Mouse (Mus musculus): Measurements from ENCODE around the gene Ccdc191. TPM values are rescaled to one million over a fixed set of nuclear protein-coding genes. Genes with fewer than 3 reads are reported as not detected.

Gene Ccdc191
- total RNA-seq, 2 experiments from 2014 or later = 1.4 to 5.8 TPM

DNA sequence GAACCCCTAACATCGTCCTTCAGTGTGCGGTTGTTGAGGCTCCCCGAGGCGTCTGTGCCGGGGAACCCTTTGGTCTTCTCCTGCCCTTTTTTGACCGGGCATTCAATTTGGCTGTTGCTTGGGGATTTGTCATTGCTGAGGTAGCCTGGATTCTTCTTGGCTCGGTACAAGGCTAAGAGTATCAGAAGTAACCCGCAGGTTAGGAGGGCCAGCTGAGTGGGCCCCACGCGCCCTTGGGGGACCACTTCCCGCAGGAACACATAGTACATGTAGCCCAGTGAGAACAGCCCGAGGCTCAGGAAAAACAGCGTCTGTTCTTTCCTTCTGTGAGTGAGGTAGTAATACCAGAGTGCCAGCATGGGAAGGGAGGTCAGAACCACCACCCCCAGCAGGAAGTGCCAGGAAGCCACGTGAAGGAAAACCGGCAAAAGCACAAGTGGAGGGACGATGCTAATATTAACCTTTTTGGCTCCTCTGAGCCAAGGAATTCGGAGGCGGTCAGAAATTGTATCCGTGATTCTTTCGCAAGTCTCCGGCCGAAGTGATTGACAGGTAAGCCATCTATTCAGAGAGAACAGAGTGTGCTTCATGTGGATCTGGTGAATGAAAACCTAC is 84.1 kb downstream of the Ccdc191 start:
- no peak for ATAC-seq (replicated peaks; ENCODE audit: low FRiP score, poor library complexity, severe bottlenecking)

DNA sequence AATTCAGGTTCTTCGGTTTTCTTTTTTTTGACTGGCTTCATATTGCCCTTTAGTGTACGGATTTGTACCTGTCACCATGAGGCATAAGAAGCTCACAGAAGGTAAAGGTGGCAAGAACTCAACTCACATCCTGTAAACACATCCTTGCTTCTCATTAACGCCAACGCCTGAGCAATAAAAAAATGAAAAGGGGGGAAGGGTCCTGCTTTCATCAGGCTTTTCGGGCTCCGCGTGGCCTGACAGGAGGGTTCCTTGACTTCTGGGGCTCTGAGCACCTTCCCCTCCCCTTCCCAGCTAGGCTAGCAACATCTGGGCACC is 89.4 kb downstream of the Ccdc191 start:
- ATAC-seq (replicated peaks; ENCODE audit: low FRiP score, poor library complexity, severe bottlenecking) = no peak

DNA sequence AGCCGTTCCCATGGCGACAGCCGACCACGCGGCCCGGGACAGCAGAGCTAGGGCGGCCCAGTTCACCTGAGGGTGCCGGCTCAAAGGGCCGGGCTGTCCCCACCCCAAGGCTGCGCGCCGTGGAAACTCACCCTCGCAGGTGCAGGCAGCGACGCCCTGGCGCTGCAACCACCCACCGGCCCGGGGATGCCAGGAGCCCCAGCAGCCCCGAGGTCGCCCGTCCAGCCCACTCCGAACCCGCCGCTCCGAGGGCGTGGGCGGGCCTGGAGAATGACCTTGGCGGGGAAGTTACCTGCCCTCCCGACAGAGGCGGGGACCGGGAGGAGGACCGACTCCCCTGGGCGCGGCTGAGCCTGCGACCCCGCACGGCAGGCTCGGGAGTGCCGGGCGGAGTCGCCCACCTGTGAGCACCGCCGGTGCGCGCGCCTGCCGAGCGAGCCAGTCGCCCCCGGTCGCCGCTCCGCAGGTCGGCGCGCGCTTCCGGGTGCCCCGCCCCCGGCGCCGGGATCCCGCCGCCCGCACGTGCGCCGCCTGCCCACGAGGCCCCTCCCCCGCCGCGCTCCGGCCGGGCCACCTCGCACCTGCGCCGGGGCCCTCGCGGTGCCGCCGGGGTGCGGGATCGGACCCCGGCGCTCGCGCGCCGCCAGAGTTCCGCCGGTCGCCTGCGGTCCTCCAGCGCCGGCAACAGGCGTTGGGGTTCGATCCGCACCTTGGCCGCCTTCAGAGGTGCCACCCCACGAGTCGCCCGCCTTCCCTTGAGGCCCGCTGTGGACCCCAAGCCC is 89.9 kb downstream of the Ccdc191 start, which contains the start of gene Zdhhc23:
Zdhhc23 (minus strand) TSS at position 464 of the 782 bp plus-strand sequence.
- no peak for ATAC-seq (replicated peaks; ENCODE audit: low FRiP score, poor library complexity, severe bottlenecking)

DNA sequence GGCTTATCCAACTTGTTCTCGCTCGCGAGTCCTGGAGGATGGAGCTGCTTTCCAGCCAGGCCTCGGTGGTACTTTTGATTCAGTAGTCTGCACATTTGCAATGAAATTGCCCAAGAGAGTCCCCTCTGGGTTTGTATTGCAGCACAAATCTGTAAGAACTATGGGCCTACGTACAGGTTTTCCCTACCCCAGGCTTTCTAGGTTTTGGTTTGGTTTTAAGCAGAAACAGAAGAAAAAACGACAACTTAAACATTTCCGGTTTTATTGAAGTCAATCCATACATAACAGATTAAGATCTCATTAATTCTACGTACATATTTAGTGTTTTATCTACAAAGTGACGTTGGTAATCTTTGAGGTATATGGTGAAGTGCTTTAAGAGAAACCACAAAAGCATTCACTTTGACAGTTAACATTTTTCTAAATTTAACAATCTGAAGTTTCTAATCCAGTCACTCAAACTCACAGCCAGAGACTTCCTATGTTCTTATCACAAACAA is 90.6 kb downstream of the Ccdc191 start:
- no peak for ATAC-seq (replicated peaks; ENCODE audit: low FRiP score, poor library complexity, severe bottlenecking)

DNA sequence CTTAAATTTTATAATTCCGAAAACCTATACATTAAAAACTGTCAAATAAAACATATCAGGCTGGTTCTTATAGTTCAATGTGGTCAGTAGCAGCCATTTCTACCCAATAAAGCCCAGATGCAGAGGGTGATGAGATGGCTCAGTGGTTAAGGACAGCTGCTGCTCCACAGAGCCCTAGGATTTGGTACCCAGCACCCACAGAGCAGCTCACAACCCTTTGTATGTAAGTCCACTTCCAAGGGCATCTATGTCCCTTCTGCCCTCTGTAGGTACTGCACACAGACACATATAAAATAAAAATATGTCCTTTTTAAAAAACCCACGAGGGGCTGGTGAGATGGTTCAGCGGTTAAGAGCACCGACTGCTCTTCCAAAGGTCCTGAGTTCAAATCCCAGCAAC is 96.7 kb downstream of the Ccdc191 start:
- ATAC-seq (replicated peaks; ENCODE audit: low FRiP score, poor library complexity, severe bottlenecking) = no peak

DNA sequence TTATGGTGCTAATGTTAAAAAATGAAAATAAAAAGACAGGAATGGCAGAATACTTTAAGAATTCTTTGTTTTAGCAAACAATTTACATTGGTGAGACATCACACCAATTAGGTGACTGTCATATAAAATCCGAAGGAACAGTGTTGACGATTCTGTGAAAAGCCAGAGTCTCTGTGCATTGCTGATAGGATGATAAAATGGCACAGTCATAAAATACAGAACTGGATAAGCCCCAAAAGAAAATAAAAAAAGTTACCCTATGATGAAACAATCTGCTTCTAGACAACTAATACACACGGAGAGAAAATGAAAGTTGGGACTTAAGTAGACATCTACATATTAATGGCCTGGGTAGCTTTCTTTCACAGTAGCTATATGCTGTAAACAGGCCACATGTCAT is 105.0 kb downstream of the Ccdc191 start:
- ATAC-seq (replicated peaks; ENCODE audit: low FRiP score, poor library complexity, severe bottlenecking) = no peak

DNA sequence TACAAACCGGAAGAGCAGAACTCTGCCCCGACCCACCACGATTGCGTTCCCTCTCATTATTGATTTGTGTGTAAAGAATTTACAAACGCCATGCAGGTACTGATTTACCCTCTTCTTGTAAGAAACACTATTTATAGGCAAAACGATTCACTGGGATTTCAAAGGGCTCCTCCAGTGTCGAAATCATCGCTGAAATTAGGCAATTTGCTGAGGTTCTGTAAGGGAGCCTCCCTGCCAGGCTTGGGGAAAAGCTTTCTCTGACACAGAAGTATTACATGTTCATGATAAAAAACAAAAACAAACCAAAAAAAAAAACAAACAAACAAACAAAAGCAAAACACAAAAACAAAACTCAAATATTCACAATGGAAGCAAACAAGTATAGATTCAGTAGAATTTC is 109.5 kb downstream of the Ccdc191 start:
- no peak for ATAC-seq (replicated peaks; ENCODE audit: low FRiP score, poor library complexity, severe bottlenecking)

DNA sequence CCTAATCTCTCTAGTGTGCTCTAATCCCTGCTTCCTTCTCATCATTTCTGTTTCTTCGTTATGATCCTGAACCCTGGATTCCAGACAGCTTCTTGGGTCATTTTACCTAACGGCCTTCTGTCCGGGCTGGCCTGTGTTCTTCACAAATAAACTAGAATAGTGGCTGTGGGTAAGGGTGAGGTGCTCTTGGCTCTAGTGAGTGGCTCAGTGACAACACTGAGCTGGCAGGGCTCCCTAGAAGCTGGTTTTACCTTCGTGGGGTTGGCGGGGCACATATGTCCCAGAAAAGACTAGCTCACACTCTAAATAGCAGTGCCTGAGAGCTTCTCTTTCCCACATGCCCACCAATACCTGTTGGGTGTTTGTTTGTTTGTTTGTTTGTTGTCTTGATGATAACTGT is 109.9 kb downstream of the Ccdc191 start:
- no peak for ATAC-seq (replicated peaks; ENCODE audit: low FRiP score, poor library complexity, severe bottlenecking)

DNA sequence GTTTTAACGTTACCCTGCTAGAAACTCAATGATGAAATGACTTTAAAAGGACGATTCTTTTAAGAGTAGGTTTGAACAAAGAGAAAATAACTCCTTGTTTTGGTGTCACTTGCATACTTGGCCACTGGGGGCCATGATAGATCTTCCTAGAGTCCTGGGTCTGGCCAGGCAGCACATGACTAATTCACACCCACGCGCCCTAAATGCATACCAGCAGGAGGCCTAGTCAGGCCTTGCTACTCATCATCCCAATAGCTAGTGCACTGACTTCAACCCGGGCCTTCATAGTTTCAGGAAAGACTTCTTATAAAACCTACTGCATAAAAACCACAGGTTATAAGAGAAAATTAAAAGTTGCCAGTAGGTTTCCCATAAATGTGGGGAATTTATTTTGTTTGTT is 112.5 kb downstream of the Ccdc191 start:
- ATAC-seq (replicated peaks; ENCODE audit: low FRiP score, poor library complexity, severe bottlenecking) = 0 out of 2 replicates have a peak, but pooled peaks have one; percentile 57

DNA sequence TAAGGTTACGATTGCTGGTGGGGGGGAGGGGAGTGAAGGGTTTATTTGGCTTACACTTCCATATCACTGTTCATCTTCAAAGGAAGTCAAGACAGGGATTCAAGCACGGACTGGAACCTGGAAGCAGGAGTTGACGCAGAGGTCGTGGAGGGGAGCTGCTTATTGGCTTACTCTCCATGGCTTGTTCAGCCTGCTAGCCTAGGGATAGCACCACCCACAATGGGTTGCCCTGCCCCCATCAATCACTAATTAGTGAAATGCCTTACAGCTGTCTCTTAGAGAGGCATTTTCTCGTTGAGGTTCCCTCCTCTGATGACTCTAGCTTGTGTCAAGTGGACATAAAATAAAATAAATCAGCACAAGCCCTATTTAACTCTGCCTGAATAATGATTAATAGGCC is 121.4 kb downstream of the Ccdc191 start:
- no peak for ATAC-seq (replicated peaks; ENCODE audit: low FRiP score, poor library complexity, severe bottlenecking)

Other genes with a start within 250 kb of the Ccdc191 start
- not detected in 2 replicates for gene Tigit, start 225.7 kb upstream of the Ccdc191 start, total RNA-seq (2015; ENCODE audit: low replicate concordance)
- gene Tigit, start 225.7 kb upstream of the Ccdc191 start, total RNA-seq (2017; ENCODE audit: low replicate concordance) = not detected in 2 replicates
- not detected in 2 replicates for gene Drd3, start 135.8 kb upstream of the Ccdc191 start, total RNA-seq (2015; ENCODE audit: low replicate concordance)
- not detected in 2 replicates for gene Drd3, start 135.8 kb upstream of the Ccdc191 start, total RNA-seq (2017; ENCODE audit: low replicate concordance)
- 2.1 and 4.8 TPM in 2 replicates for gene Qtrt2, start 37.0 kb downstream of the Ccdc191 start, total RNA-seq (2015; ENCODE audit: low replicate concordance)
- 5.5 and 7.5 TPM in 2 replicates for gene Qtrt2, start 37.0 kb downstream of the Ccdc191 start, total RNA-seq (2017; ENCODE audit: low replicate concordance)
- 0.19 and 0.21 TPM in 2 replicates for gene Zdhhc23, start 90.0 kb downstream of the Ccdc191 start, total RNA-seq (2015; ENCODE audit: low replicate concordance)
- gene Zdhhc23, start 90.0 kb downstream of the Ccdc191 start, total RNA-seq (2017; ENCODE audit: low replicate concordance) = 0.26 TPM in 1 of 2 replicates, not detected in the other
- 1.2 and 1.3 TPM in 2 replicates for gene Gramd1c, start 173.5 kb downstream of the Ccdc191 start, total RNA-seq (2015; ENCODE audit: low replicate concordance)
- 1.8 and 2.1 TPM in 2 replicates for gene Gramd1c, start 173.5 kb downstream of the Ccdc191 start, total RNA-seq (2017; ENCODE audit: low replicate concordance)
- gene Atp6v1a, start 249.9 kb downstream of the Ccdc191 start, total RNA-seq (2015; ENCODE audit: low replicate concordance) = 13.0 and 24.0 TPM in 2 replicates
- gene Atp6v1a, start 249.9 kb downstream of the Ccdc191 start, total RNA-seq (2017; ENCODE audit: low replicate concordance) = 14.2 and 23.6 TPM in 2 replicates

Measured in erythroblast, adult 5-6 weeks (primary cell).